Comparison of ENCODE assay signal across 13 mouse cellular contexts in the genomic region with DNA sequence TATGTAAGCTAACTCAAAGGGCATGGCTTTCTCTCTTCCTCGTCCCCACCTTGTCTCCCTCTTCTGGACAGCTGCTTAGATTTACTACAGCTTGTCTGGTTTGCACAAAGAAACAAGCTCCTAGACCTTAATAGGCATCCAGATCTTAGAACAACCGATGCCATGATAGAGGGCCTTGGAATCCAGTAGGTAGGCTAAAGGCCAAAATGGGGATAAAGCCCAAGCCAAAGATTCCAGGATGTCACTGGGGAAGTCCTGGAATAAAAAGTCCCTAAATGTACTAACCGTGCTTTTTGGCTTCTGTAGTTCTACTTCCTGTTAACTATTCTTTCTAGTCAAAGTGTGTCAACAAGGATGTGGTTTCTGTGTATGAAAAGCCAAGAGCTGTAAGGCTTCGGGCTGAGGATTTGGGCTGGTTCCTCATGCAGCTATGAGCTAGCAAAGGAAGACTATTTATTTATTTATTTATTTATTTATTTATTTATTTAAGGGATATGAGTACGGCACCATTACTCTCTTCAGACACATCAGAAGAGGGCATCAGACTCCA.
DNase-seq lines count a peak whose midpoint lies in the region; ATAC-seq and TF ChIP-seq lines count a peak whose summit lies in the region.
"Had no signal": no experiment of that assay in that cellular context is flagged by ENCODE, and none has a peak within 500 bp of the region (broad histone marks: within the 10 kb centered on the region; RNA-seq: fewer than 3 reads in every experiment).

No protein-coding gene starts in this region.

- peak; percentile 5 for DNase-seq in lung, postnatal 0 days (ENCODE audit: low spot score)
- DNase-seq in lung, adult 2 months: no peak
- DNase-seq in CH12.LX (ENCODE audit: extremely low read depth): peak; percentile 12
- peak; percentile 48 for DNase-seq in thymus, postnatal 14 days
- no peak for DNase-seq in forebrain, embryonic 11.5 days (ENCODE audit: low spot score)
- DNase-seq in frontal cortex, postnatal 14 days (ENCODE audit: low spot score in 2 of 2): no peak
- DNase-seq in layer of hippocampus, adult 2 months (ENCODE audit: low spot score in 2 of 2): no peak
- DNase-seq: adrenal gland, postnatal 14 days; heart, postnatal 14 days; liver, embryonic 13.5 days had no signal

- dilution Hi-C loops in CH12.LX (cut with MboI; ENCODE audit: extremely low pct_ligation_motif_present, extremely low pct_unique_long_range_greater_than_20kb, low sequenced_read_pairs): no loop called here

- no peaks in the 10 kb centered on the region for H3K79me2 ChIP-seq in CH12.LX (replicated peaks; ENCODE audit: control insufficient read depth, extremely low read depth, insufficient read depth, poor library complexity, severe bottlenecking)

- no peak for ATAC-seq in lung, postnatal 0 days
- peak; percentile 73 for ATAC-seq in monocyte, adult 5-6 weeks (replicated peaks; ENCODE audit: insufficient number of reproducible peaks, low FRiP score, low TSS enrichment, poor library complexity, severe bottlenecking)
- ATAC-seq in forebrain, embryonic 11.5 days (replicated peaks; ENCODE audit: low FRiP score): no peak
- ATAC-seq: intestine, postnatal 0 days had no signal

- TF ChIP-seq CTCF in lung, postnatal 0 days (IDR thresholded peaks at IDR 0.05): no peak
- TF ChIP-seq CTCF in lung, adult 2 months (IDR thresholded peaks at IDR 0.05; ENCODE audit: insufficient read depth, low read length): no peak
- no peak for TF ChIP-seq CTCF in CH12.LX (conservative IDR thresholded peaks at IDR 0.05 in 1 of 2, IDR thresholded peaks at IDR 0.05 in 1 of 2; ENCODE audit: low read depth in 2 of 2, low read length in 2 of 2)
- no peak for TF ChIP-seq CTCF in layer of hippocampus, adult 2 months (conservative IDR thresholded peaks at IDR 0.05)

- no peak overlapping the region for H3K27ac ChIP-seq in lung, postnatal 0 days (ENCODE audit: low read length)
- no peak overlapping the region for H3K27ac ChIP-seq in CH12.LX (ENCODE audit: insufficient read depth, low read depth)
- H3K27ac ChIP-seq in forebrain, embryonic 11.5 days (ENCODE audit: low read depth, low read length): no peak overlapping the region
- H3K27ac ChIP-seq in layer of hippocampus, adult 2 months: no peak overlapping the region
- H3K27ac ChIP-seq: liver, embryonic 13.5 days had no signal

- no peak for TF ChIP-seq POLR2A in lung, adult 2 months (IDR thresholded peaks at IDR 0.05; ENCODE audit: borderline replicate concordance, extremely low read depth, low read depth, low read length)
- TF ChIP-seq POLR2A in CH12.LX (IDR thresholded peaks at IDR 0.05; ENCODE audit: low read depth, low read length): no peak

- in situ Hi-C loops in CH12.LX (cut with MboI; ENCODE audit: low pct_ligation_motif_present, low pct_unique_long_range_greater_than_20kb, low sequenced_read_pairs): no loop called here

- no peaks in the 10 kb centered on the region for H3K36me3 ChIP-seq in lung, postnatal 0 days (ENCODE audit: insufficient read depth, low read length)
- H3K36me3 ChIP-seq in CH12.LX (replicated peaks in 1 of 2; ENCODE audit: control insufficient read depth in 1 of 2, insufficient read depth in 1 of 2, low read length in 1 of 2): no peaks in the 10 kb centered on the region
- H3K36me3 ChIP-seq in forebrain, embryonic 11.5 days (ENCODE audit: control insufficient read depth, insufficient read depth, low read length): no peaks in the 10 kb centered on the region
- H3K36me3 ChIP-seq: liver, embryonic 13.5 days had no signal

- H3K9ac ChIP-seq in lung, postnatal 0 days (replicated peaks; ENCODE audit: low read depth): no peak overlapping the region
- H3K9ac ChIP-seq in CH12.LX (ENCODE audit: insufficient read depth, low read depth): no peak overlapping the region
- H3K9ac ChIP-seq in forebrain, embryonic 11.5 days (ENCODE audit: low read length): no peak overlapping the region
- H3K9ac ChIP-seq: liver, embryonic 13.5 days had no signal

- no peak for TF ChIP-seq EP300 in lung, postnatal 0 days (IDR thresholded peaks at IDR 0.05)
- TF ChIP-seq EP300 in CH12.LX (IDR thresholded peaks at IDR 0.05; ENCODE audit: low read length): no peak

- no peak for TF ChIP-seq RAD21 in CH12.LX (IDR thresholded peaks at IDR 0.05; ENCODE audit: low read depth, low read length)

- H3K27me3 ChIP-seq in lung, postnatal 0 days (replicated peaks; ENCODE audit: insufficient read depth, low read length): no peaks in the 10 kb centered on the region
- no peaks in the 10 kb centered on the region for H3K27me3 ChIP-seq in CH12.LX (replicated peaks)
- H3K27me3 ChIP-seq in forebrain, embryonic 11.5 days (ENCODE audit: control insufficient read depth, insufficient read depth, low read length): no peaks in the 10 kb centered on the region
- H3K27me3 ChIP-seq: liver, embryonic 13.5 days; megakaryocyte, embryonic 14.5 days had no signal

- no peak overlapping the region for H3K4me2 ChIP-seq in lung, postnatal 0 days (replicated peaks; ENCODE audit: low read depth, low read length)
- no peak overlapping the region for H3K4me2 ChIP-seq in CH12.LX (ENCODE audit: insufficient read depth, low read depth, poor library complexity, severe bottlenecking)
- H3K4me2 ChIP-seq in forebrain, embryonic 11.5 days (ENCODE audit: low read depth, low read length, severe bottlenecking): no peak overlapping the region
- H3K4me2 ChIP-seq: liver, embryonic 13.5 days had no signal

- H3K9me3 ChIP-seq in lung, postnatal 0 days (ENCODE audit: low read length): no peaks in the 10 kb centered on the region
- H3K9me3 ChIP-seq in CH12.LX (replicated peaks; ENCODE audit: low read length): no peaks in the 10 kb centered on the region
- H3K9me3 ChIP-seq in forebrain, embryonic 11.5 days (ENCODE audit: control insufficient read depth, low read length): no peaks in the 10 kb centered on the region
- H3K9me3 ChIP-seq: liver, embryonic 13.5 days; megakaryocyte, embryonic 14.5 days had no signal

- no peaks in the 10 kb centered on the region for H3K4me1 ChIP-seq in lung, postnatal 0 days (ENCODE audit: insufficient read depth, low read depth, low read length)
- no peaks in the 10 kb centered on the region for H3K4me1 ChIP-seq in lung, adult 2 months (ENCODE audit: control insufficient read depth, insufficient read depth, low read length)
- H3K4me1 ChIP-seq in CH12.LX (ENCODE audit: control insufficient read depth in 1 of 2, insufficient read depth in 2 of 2): peaks cover 0 to 23% of the 10 kb centered on the region in 2 experiments; a peak in 2 of 4 replicates
- no peaks in the 10 kb centered on the region for H3K4me1 ChIP-seq in forebrain, embryonic 11.5 days (replicated peaks; ENCODE audit: control insufficient read depth, insufficient read depth, low read length)
- H3K4me1 ChIP-seq: liver, embryonic 13.5 days; megakaryocyte, embryonic 14.5 days had no signal

- no peak overlapping the region for H3K4me3 ChIP-seq in lung, postnatal 0 days (ENCODE audit: low read depth, low read length)
- no peak overlapping the region for H3K4me3 ChIP-seq in lung, adult 2 months (replicated peaks; ENCODE audit: extremely low read depth, low read depth, low read length)
- H3K4me3 ChIP-seq in CH12.LX (replicated peaks in 1 of 3; ENCODE audit: low read depth in 2 of 3, low read length in 2 of 3, poor library complexity in 1 of 3): no peak overlapping the region
- H3K4me3 ChIP-seq in forebrain, embryonic 11.5 days (ENCODE audit: low read depth, low read length): no peak overlapping the region
- H3K4me3 ChIP-seq in layer of hippocampus, adult 2 months: no peak overlapping the region
- H3K4me3 ChIP-seq: liver, embryonic 13.5 days; megakaryocyte, embryonic 14.5 days had no signal

- WGBS in lung, postnatal 0 days: 71% methylated on average over 5 of the region's 5 CpGs
- 61% methylated on average over 5 of the region's 5 CpGs for WGBS in lung, adult 2 months
- WGBS in forebrain, embryonic 11.5 days: 86% methylated on average over 5 of the region's 5 CpGs

TF ChIP-seq in CH12.LX, 34 proteins besides CTCF, POLR2A, EP300 and RAD21:
- no peak for TF ChIP-seq POLR2AphosphoS2 (IDR thresholded peaks at IDR 0.05; ENCODE audit: low read depth, low read length)
- no peak for TF ChIP-seq MYC (IDR thresholded peaks at IDR 0.05; ENCODE audit: low read depth, low read length)
- TF ChIP-seq TBP (conservative IDR thresholded peaks at IDR 0.05; ENCODE audit: low read depth, low read length): no peak
- TF ChIP-seq UBTF (IDR thresholded peaks at IDR 0.05; ENCODE audit: low read depth, low read length): no peak
- TF ChIP-seq ETS1 (conservative IDR thresholded peaks at IDR 0.05; ENCODE audit: low read depth, low read length): no peak

Comparison
In these comparisons a context has a peak if more than half of its experiments do, and no peak if none do; other contexts are left out.
1. DNase-seq: peak in lung, postnatal 0 days (single experiment), CH12.LX (single experiment) and thymus, postnatal 14 days (single experiment); none in lung, adult 2 months (single experiment), forebrain, embryonic 11.5 days (single experiment), frontal cortex, postnatal 14 days (0 of 2) and layer of hippocampus, adult 2 months (0 of 2).